Mouse (Mus musculus): ENCODE results near the gene Grid1. TPM values are rescaled to one million over a fixed set of nuclear protein-coding genes. Genes with fewer than 3 reads are reported as not detected.

The Grid1 gene
- polyA plus RNA-seq, 1 experiment from 2014 or later, result 0.27 TPM

- Histone ChIP-seq H3K27ac (replicated peaks; ENCODE audit: low read depth, low read length) (no peak overlapping the region), H3K4me3 (ENCODE audit: low read depth, low read length) (no peak overlapping the region), H3K4me1 (ENCODE audit: control insufficient read depth, insufficient read depth, low read length) (no peaks in the 10 kb centered on the region), H3K27me3 (ENCODE audit: control insufficient read depth, insufficient read depth, low read length) (no peaks in the 10 kb centered on the region), H3K9ac (replicated peaks; ENCODE audit: low read length) (no peak overlapping the region), H3K4me2 (ENCODE audit: low read depth, low read length) (no peak overlapping the region), H3K36me3 (replicated peaks; ENCODE audit: control insufficient read depth, insufficient read depth, low read depth, low read length) (no peaks in the 10 kb centered on the region), H3K9me3 (replicated peaks; ENCODE audit: control insufficient read depth, low read length) (no peaks in the 10 kb centered on the region)
- 59% methylated on average over 9 of the region's 9 CpGs for WGBS
- no peak for DNase-seq (ENCODE audit: low spot score)
- no peak for ATAC-seq (replicated peaks; ENCODE audit: insufficient number of reproducible peaks, low FRiP score, low TSS enrichment, low read depth)
Measured at GRCm38 (mm10) chr14:35095506-35096059, 275.7 kb downstream of the Grid1 start.

- DNase-seq (ENCODE audit: low spot score), result no peak
- Histone ChIP-seq H3K4me3 (ENCODE audit: low read depth, low read length) (no peak overlapping the region), H3K4me1 (ENCODE audit: control insufficient read depth, insufficient read depth, low read length) (no peaks in the 10 kb centered on the region), H3K36me3 (replicated peaks; ENCODE audit: control insufficient read depth, insufficient read depth, low read depth, low read length) (no peaks in the 10 kb centered on the region), H3K9me3 (replicated peaks; ENCODE audit: control insufficient read depth, low read length) (no peaks in the 10 kb centered on the region), H3K27ac (replicated peaks; ENCODE audit: low read depth, low read length) (no peak overlapping the region), H3K9ac (replicated peaks; ENCODE audit: low read length) (no peak overlapping the region), H3K4me2 (ENCODE audit: low read depth, low read length) (no peak overlapping the region), H3K27me3 (ENCODE audit: control insufficient read depth, insufficient read depth, low read length) (no peaks in the 10 kb centered on the region)
- no peak for ATAC-seq (replicated peaks; ENCODE audit: insufficient number of reproducible peaks, low FRiP score, low TSS enrichment, low read depth)
- WGBS, result 68% methylated on average over 4 of the region's 4 CpGs
Measured at GRCm38 (mm10) chr14:35096085-35096484, 276.2 kb downstream of the Grid1 start.

- H3K4me1 ChIP-seq (ENCODE audit: control insufficient read depth, insufficient read depth, low read length), result no peaks in the 10 kb centered on the region
- no peaks in the 10 kb centered on the region for H3K27me3 ChIP-seq (ENCODE audit: control insufficient read depth, insufficient read depth, low read length)
- no peak for DNase-seq (ENCODE audit: low spot score)
- no peaks in the 10 kb centered on the region for H3K36me3 ChIP-seq (replicated peaks; ENCODE audit: control insufficient read depth, insufficient read depth, low read depth, low read length)
- no peaks in the 10 kb centered on the region for H3K9me3 ChIP-seq (replicated peaks; ENCODE audit: control insufficient read depth, low read length)
- H3K4me3 ChIP-seq (ENCODE audit: low read depth, low read length), result no peak overlapping the region
- ATAC-seq (replicated peaks; ENCODE audit: insufficient number of reproducible peaks, low FRiP score, low TSS enrichment, low read depth), result no peak
- WGBS, result 85% methylated on average over 5 of the region's 5 CpGs
- no peak overlapping the region for H3K27ac ChIP-seq (replicated peaks; ENCODE audit: low read depth, low read length)
- H3K4me2 ChIP-seq (ENCODE audit: low read depth, low read length), result no peak overlapping the region
- H3K9ac ChIP-seq (replicated peaks; ENCODE audit: low read length), result no peak overlapping the region
Measured at GRCm38 (mm10) chr14:35097166-35097565, 277.3 kb downstream of the Grid1 start.

GRCm38 (mm10) chr14:35103639-35104210 lies 283.8 kb downstream of the Grid1 start:
- Histone ChIP-seq H3K4me1 (ENCODE audit: control insufficient read depth, insufficient read depth, low read length) (no peaks in the 10 kb centered on the region), H3K9ac (replicated peaks; ENCODE audit: low read length) (no peak overlapping the region), H3K36me3 (replicated peaks; ENCODE audit: control insufficient read depth, insufficient read depth, low read depth, low read length) (no peaks in the 10 kb centered on the region), H3K4me2 (ENCODE audit: low read depth, low read length) (no peak overlapping the region), H3K9me3 (replicated peaks; ENCODE audit: control insufficient read depth, low read length) (no peaks in the 10 kb centered on the region), H3K27ac (replicated peaks; ENCODE audit: low read depth, low read length) (no peak overlapping the region), H3K27me3 (ENCODE audit: control insufficient read depth, insufficient read depth, low read length) (no peaks in the 10 kb centered on the region), H3K4me3 (ENCODE audit: low read depth, low read length) (no peak overlapping the region)
- ATAC-seq (replicated peaks; ENCODE audit: insufficient number of reproducible peaks, low FRiP score, low TSS enrichment, low read depth) (no peak), DNase-seq (ENCODE audit: low spot score) (no peak)
- 82% methylated on average over 5 of the region's 5 CpGs for WGBS

DNA sequence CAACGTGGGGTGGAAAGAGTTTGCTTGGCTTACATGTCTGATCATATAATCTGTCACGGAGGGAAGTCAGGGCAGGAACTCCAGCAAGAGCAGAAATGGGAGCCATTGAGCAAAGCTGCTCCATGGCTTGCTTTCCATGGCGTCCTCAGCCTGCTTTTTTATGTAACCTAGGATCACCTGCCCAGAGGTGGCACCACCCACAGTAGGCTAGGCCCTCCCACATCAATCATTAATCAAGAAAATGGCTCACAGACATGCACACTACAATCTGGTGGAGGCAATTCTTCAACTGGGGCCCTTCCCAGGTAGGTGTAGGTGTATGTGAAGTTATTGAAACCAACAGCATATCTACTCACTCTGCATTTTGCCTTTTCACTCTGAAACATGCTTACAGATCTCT lies 287.7 kb downstream of the Grid1 start:
- no peak for DNase-seq (ENCODE audit: low spot score)
- Histone ChIP-seq H3K4me1 (ENCODE audit: control insufficient read depth, insufficient read depth, low read length) (no peaks in the 10 kb centered on the region), H3K4me3 (ENCODE audit: low read depth, low read length) (no peak overlapping the region), H3K27me3 (ENCODE audit: control insufficient read depth, insufficient read depth, low read length) (no peaks in the 10 kb centered on the region), H3K4me2 (ENCODE audit: low read depth, low read length) (no peak overlapping the region), H3K9me3 (replicated peaks; ENCODE audit: control insufficient read depth, low read length) (no peaks in the 10 kb centered on the region), H3K36me3 (replicated peaks; ENCODE audit: control insufficient read depth, insufficient read depth, low read depth, low read length) (no peaks in the 10 kb centered on the region), H3K27ac (replicated peaks; ENCODE audit: low read depth, low read length) (no peak overlapping the region), H3K9ac (replicated peaks; ENCODE audit: low read length) (no peak overlapping the region)
- 80% methylated on average over 3 of the region's 3 CpGs for WGBS
- ATAC-seq (replicated peaks; ENCODE audit: insufficient number of reproducible peaks, low FRiP score, low TSS enrichment, low read depth), result no peak

- H3K27me3 ChIP-seq (ENCODE audit: control insufficient read depth, insufficient read depth, low read length), result no peaks in the 10 kb centered on the region
- no peaks in the 10 kb centered on the region for H3K36me3 ChIP-seq (replicated peaks; ENCODE audit: control insufficient read depth, insufficient read depth, low read depth, low read length)
- H3K9me3 ChIP-seq (replicated peaks; ENCODE audit: control insufficient read depth, low read length), result no peaks in the 10 kb centered on the region
- H3K4me1 ChIP-seq (ENCODE audit: control insufficient read depth, insufficient read depth, low read length), result no peaks in the 10 kb centered on the region
- H3K4me2 ChIP-seq (ENCODE audit: low read depth, low read length), result no peak overlapping the region
- DNase-seq (ENCODE audit: low spot score) (peak; percentile 58), ATAC-seq (replicated peaks; ENCODE audit: insufficient number of reproducible peaks, low FRiP score, low TSS enrichment, low read depth) (no peak)
- no peak overlapping the region for H3K9ac ChIP-seq (replicated peaks; ENCODE audit: low read length)
- no peak overlapping the region for H3K27ac ChIP-seq (replicated peaks; ENCODE audit: low read depth, low read length)
- no peak overlapping the region for H3K4me3 ChIP-seq (ENCODE audit: low read depth, low read length)
- 55% methylated on average over 1 of the region's 1 CpGs for WGBS
Measured at GRCm38 (mm10) chr14:35110928-35111327, 291.0 kb downstream of the Grid1 start.

DNA sequence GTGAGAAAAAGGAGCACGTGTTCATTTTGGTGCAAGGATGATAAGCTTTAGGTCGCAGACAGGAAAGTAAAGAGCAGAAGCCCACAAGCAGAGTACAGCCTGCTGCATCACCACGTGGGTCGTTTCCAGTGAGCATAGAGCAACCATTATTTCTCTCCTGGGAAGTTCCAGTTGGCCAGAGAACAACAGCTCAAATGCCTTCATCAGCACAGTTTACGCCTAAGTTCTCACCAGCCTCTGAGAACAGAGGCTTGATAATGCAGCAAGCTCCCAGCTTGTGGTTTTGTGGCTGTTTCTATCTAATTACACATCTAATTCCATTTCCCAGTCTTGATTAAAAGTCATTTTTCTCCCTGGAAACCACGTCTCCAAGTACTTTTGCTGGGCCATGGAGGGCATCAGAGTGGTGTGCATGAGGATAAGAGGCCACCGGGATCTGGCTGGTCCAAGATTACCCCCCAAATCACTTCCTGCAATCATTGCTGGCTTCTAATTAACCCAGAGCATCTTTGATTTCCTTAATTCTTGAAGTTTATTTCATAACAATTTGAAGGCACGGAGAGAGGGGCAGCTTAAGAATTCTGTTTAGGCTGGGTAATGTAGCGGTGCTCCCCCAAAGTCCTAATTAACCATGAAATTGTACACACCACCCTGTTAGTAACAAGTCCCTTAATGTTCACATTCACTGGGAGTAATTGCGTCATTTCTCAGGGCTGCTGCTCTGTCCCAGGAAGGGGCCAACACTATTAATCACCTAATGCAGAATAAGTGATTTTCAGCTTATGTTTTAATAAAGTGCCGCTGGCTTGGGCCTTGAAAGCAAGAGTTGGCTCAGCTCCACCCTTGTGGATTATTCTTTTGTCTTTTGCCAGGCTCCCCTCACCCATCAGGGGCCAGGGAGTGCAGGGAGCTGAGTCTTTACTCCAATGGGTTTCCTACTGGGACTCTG lies 292.7 kb downstream of the Grid1 start:
- H3K4me1 ChIP-seq (ENCODE audit: control insufficient read depth, insufficient read depth, low read length), result no peaks in the 10 kb centered on the region
- no peak overlapping the region for H3K4me2 ChIP-seq (ENCODE audit: low read depth, low read length)
- H3K9me3 ChIP-seq (replicated peaks; ENCODE audit: control insufficient read depth, low read length), result no peaks in the 10 kb centered on the region
- H3K36me3 ChIP-seq (replicated peaks; ENCODE audit: control insufficient read depth, insufficient read depth, low read depth, low read length), result no peaks in the 10 kb centered on the region
- DNase-seq (ENCODE audit: low spot score) (no peak), ATAC-seq (replicated peaks; ENCODE audit: insufficient number of reproducible peaks, low FRiP score, low TSS enrichment, low read depth) (no peak)
- no peak overlapping the region for H3K27ac ChIP-seq (replicated peaks; ENCODE audit: low read depth, low read length)
- no peak overlapping the region for H3K4me3 ChIP-seq (ENCODE audit: low read depth, low read length)
- no peaks in the 10 kb centered on the region for H3K27me3 ChIP-seq (ENCODE audit: control insufficient read depth, insufficient read depth, low read length)
- no peak overlapping the region for H3K9ac ChIP-seq (replicated peaks; ENCODE audit: low read length)
- WGBS, result 45% methylated on average over 11 of the region's 11 CpGs

DNA sequence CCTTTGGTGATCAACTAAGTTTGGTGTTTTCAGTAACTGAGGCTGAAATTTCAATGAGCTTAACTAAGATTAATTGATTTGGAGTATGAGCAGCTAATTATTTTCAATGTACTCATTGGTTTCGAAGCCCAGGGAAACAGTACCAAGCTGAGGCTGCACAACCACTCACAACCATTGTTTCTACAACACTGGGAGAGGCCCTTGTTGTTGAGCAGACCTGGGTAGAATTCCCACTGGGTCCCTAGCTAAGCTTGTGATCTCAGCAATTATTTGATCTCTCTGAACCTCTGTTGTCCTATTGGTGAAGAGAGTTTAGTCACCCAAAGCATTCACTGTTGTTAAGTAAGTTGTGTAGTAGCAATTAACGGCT lies 293.4 kb downstream of the Grid1 start:
- no peak for DNase-seq (ENCODE audit: low spot score)
- no peaks in the 10 kb centered on the region for H3K36me3 ChIP-seq (replicated peaks; ENCODE audit: control insufficient read depth, insufficient read depth, low read depth, low read length)
- H3K4me1 ChIP-seq (ENCODE audit: control insufficient read depth, insufficient read depth, low read length), result no peaks in the 10 kb centered on the region
- H3K27ac ChIP-seq (replicated peaks; ENCODE audit: low read depth, low read length), result no peak overlapping the region
- H3K4me2 ChIP-seq (ENCODE audit: low read depth, low read length), result no peak overlapping the region
- no peaks in the 10 kb centered on the region for H3K9me3 ChIP-seq (replicated peaks; ENCODE audit: control insufficient read depth, low read length)
- H3K9ac ChIP-seq (replicated peaks; ENCODE audit: low read length), result no peak overlapping the region
- H3K4me3 ChIP-seq (ENCODE audit: low read depth, low read length), result no peak overlapping the region
- H3K27me3 ChIP-seq (ENCODE audit: control insufficient read depth, insufficient read depth, low read length), result no peaks in the 10 kb centered on the region
- 71% methylated on average over 2 of the region's 2 CpGs for WGBS
- no peak for ATAC-seq (replicated peaks; ENCODE audit: insufficient number of reproducible peaks, low FRiP score, low TSS enrichment, low read depth)

All from embryonic facial prominence, embryonic 11.5 days (tissue).